Mouse (Mus musculus): ENCODE data around the gene Prrg2.

DNA sequence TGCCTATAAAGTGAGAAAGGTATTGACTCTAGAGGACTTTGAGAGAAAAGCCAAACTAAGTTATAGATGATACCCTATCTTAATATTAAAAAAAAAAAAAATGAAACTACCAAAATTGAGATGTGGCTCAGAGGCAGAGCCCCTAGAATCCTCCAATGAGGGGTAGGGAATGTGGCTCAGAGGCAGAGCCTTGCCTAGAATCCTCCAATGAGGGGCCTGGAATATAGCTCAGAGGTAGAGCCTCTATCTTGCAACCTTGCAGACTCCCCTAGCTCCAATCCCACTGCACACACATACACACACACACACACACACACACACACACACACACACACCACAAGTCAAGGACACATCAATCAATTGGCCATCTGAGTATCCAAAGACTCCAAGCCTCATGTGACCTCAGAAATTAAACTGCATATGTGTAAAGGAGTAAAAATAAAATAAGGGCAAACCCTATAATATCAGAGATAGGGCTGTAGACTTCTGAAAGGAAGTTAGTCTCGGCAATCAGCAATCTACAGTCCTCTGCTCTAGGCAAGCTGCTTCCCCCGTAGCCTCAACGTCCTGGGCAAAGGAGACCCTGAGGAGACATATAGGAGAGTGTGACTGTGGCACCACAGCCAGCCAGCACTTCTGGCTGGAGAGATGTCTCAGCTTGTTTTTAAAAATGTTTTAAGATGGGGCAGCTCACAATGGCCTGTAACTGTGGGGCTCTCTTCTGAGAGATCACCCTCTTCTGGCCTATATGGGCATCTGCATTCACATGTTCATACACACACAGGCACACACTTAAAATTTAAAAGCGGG is 4.9 kb upstream of the Prrg2 start:
- TF ChIP-seq CTCF (IDR thresholded peaks at IDR 0.05; ENCODE audit: low read depth, low read length) (no peak), POLR2A (IDR thresholded peaks at IDR 0.05; ENCODE audit: borderline replicate concordance, low read depth, low read length) (no peak)

All from bone marrow macrophage, adult 2 months (primary cell).